In the genomic region with DNA sequence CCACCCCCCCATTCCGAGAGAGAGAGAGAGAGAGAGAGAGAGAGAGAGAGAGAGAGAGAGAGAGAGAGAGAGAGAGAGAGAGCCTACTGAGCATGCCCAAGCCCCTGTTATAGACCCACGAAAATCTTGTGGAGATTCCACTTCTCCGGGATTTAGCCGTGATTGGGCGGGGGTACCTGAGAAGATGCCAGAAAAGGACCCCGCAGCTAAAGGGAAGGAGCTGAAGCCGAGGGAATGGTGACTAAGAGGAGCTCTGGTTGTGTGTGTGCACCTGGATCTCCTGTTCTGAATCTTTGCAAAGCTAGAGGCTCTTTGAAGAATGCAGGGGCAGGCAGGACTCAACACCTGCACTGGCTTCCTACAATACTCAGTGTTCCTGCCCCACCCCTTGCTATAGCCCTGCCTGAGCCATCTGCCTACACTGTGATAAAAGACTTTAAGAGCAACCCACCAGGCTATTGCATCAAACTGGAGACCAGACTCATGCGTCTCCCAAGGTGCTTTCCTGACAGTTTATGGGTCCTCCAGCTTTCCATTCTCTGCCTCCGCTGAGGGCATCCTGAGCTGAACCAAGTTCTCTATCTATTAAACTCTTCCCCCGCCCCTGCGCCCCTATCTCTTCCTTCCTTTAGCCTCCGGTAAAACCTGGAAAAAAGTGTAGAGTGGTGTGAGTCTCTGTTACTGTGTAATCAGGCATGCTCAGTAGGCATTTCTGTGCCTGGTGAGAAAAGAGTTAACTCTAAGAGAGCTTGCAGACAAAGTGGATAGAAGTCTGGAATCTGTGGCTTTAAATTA, we compare ENCODE assay signal across 9 mouse cellular contexts. TPM values are rescaled to one million over a fixed set of nuclear protein-coding genes. Genes with fewer than 3 reads are reported as not detected.
DNase-seq lines count a peak whose midpoint lies in the region; ATAC-seq lines count a peak whose summit lies in the region.
"Had no signal": no experiment of that assay in that cellular context is flagged by ENCODE, and none has a peak within 500 bp of the region (broad histone marks: within the 10 kb centered on the region; RNA-seq: fewer than 3 reads in every experiment).

No protein-coding gene starts in this region.

- intact Hi-C loops in left cerebral cortex, postnatal 14 days (cut with DNase I): no loop called here

- peaks cover 13% of the 10 kb centered on the region for H3K27me3 ChIP-seq in heart, embryonic 12.5 days (replicated peaks)
- H3K27me3 ChIP-seq in forebrain, embryonic 12.5 days: peaks cover 6% of the 10 kb centered on the region; the same call in 1 of the 2 replicates
- H3K27me3 ChIP-seq in liver, embryonic 11.5 days (replicated peaks; ENCODE audit: control insufficient read depth, insufficient read depth, low read length): no peaks in the 10 kb centered on the region

- peaks cover 9% of the 10 kb centered on the region for H3K9me3 ChIP-seq in heart, embryonic 12.5 days (replicated peaks)
- peaks cover 5% of the 10 kb centered on the region for H3K9me3 ChIP-seq in forebrain, embryonic 12.5 days
- H3K9me3 ChIP-seq in liver, embryonic 11.5 days (ENCODE audit: control insufficient read depth, low read length): no peaks in the 10 kb centered on the region

- H3K36me3 ChIP-seq in heart, embryonic 12.5 days: no peaks in the 10 kb centered on the region
- H3K36me3 ChIP-seq in forebrain, embryonic 12.5 days (replicated peaks): peaks cover 4% of the 10 kb centered on the region
- no peaks in the 10 kb centered on the region for H3K36me3 ChIP-seq in liver, embryonic 11.5 days (ENCODE audit: control insufficient read depth, insufficient read depth, low read length)

- 29% methylated on average over 12 of the region's 12 CpGs for WGBS in heart, embryonic 12.5 days
- 34% methylated on average over 11 of the region's 12 CpGs for WGBS in forebrain, embryonic 12.5 days
- 37% methylated on average over 12 of the region's 12 CpGs for WGBS in liver, embryonic 11.5 days

- H3K4me3 ChIP-seq in heart, embryonic 12.5 days: no peak overlapping the region
- peak overlapping the region; percentile 43 for H3K4me3 ChIP-seq in forebrain, embryonic 12.5 days (replicated peaks)
- H3K4me3 ChIP-seq in liver, embryonic 11.5 days (ENCODE audit: low read depth, low read length): no peak overlapping the region

- no peaks in the 10 kb centered on the region for H3K4me1 ChIP-seq in heart, embryonic 12.5 days (replicated peaks)
- peaks cover 6% of the 10 kb centered on the region; the same call in 1 of the 2 replicates for H3K4me1 ChIP-seq in forebrain, embryonic 12.5 days
- no peaks in the 10 kb centered on the region for H3K4me1 ChIP-seq in liver, embryonic 11.5 days (replicated peaks; ENCODE audit: control insufficient read depth, insufficient read depth, low read length)

- DNase-seq in heart, adult 18-20 months: no peak
- peak; percentile 62 to 79 for DNase-seq in left cerebral cortex, postnatal 14 days (ENCODE audit: low spot score in 2 of 2)
- DNase-seq in right cerebral cortex, adult 18-20 months: peak; percentile 39
- DNase-seq in embryo, embryonic 11 days: no peak
- no peak for DNase-seq in urinary bladder, postnatal 4 days (ENCODE audit: low spot score in 2 of 2)
- DNase-seq in liver, embryonic 11.5 days (ENCODE audit: low spot score): no peak
- DNase-seq: gastrocnemius, postnatal 36 days had no signal

- H3K27ac ChIP-seq in heart, embryonic 12.5 days (ENCODE audit: poor library complexity, severe bottlenecking): no peak overlapping the region
- H3K27ac ChIP-seq in forebrain, embryonic 12.5 days: 0 out of 2 replicates have a peak overlapping the region, but pooled peaks have one; percentile 61
- no peak overlapping the region for H3K27ac ChIP-seq in liver, embryonic 11.5 days (ENCODE audit: low read depth, low read length)

- H3K9ac ChIP-seq in heart, embryonic 12.5 days: no peak overlapping the region
- H3K9ac ChIP-seq in forebrain, embryonic 12.5 days: peak overlapping the region; percentile 53; the same call in 1 of the 2 replicates
- H3K9ac ChIP-seq in liver, embryonic 11.5 days (ENCODE audit: low read depth, low read length): no peak overlapping the region

- no peak for ATAC-seq in heart, embryonic 12.5 days (ENCODE audit: insufficient number of reproducible peaks, low FRiP score)
- peak; percentile 51; the same call in 1 of the 2 replicates for ATAC-seq in forebrain, embryonic 12.5 days (ENCODE audit: low FRiP score)
- ATAC-seq in liver, embryonic 11.5 days (replicated peaks; ENCODE audit: low FRiP score): no peak

- peak overlapping the region; percentile 55; the same call in 1 of the 2 replicates for H3K4me2 ChIP-seq in heart, embryonic 12.5 days
- H3K4me2 ChIP-seq in forebrain, embryonic 12.5 days: peak overlapping the region; percentile 61
- H3K4me2 ChIP-seq in liver, embryonic 11.5 days: no peak overlapping the region

RNA-seq across cellular contexts. Expression of a gene that starts 0.4 kb away (rescaled TPM):
- polyA plus RNA-seq in heart, embryonic 12.5 days (2016; fragmentation: Nextera tagmentation; extraction: Ambion mirVana): 1.6 and 1.7 TPM in 2 replicates
- total RNA-seq in heart, adult 18-20 months (2021): 1 to 10 TPM; 1.9 to 2.6 TPM
- 41.3 and 41.7 TPM in 2 replicates for polyA plus RNA-seq in forebrain, embryonic 12.5 days (2016; fragmentation: Nextera tagmentation; extraction: Ambion mirVana)
- 100 to 1,000 TPM; 660 to 736 TPM for total RNA-seq in left cerebral cortex, postnatal 14 days (2021)
- 0.61 and 0.70 TPM in 2 replicates for polyA plus RNA-seq in liver, embryonic 11.5 days (2014; fragmentation: Nextera tagmentation; extraction: Ambion mirVana)

Comparison
In these comparisons a context has a peak if more than half of its experiments do, and no peak if none do; other contexts are left out.
1. DNase-seq: peak in left cerebral cortex, postnatal 14 days (2 of 2) and right cerebral cortex, adult 18-20 months (single experiment); none in heart, adult 18-20 months (0 of 2), embryo, embryonic 11 days (single experiment), urinary bladder, postnatal 4 days (0 of 2) and liver, embryonic 11.5 days (single experiment).
2. RNA of a gene that starts 0.4 kb away (polyA plus RNA-seq): 41.3 to 41.7 TPM in forebrain, embryonic 12.5 days; 1.6 to 1.7 TPM in heart, embryonic 12.5 days and 0.61 to 0.70 TPM in liver, embryonic 11.5 days; every median in the first group is over 10 times any median in the second.